Comparison of ENCODE assay signal across 9 mouse cellular contexts in genomic region chr14:25225214-25225613, GRCm38 (mm10).
A peak's percentile ranks its signal among the peaks of the same experiment; 100 is the strongest.
DNase-seq lines count a peak whose midpoint lies in the region; ATAC-seq and TF ChIP-seq lines count a peak whose summit lies in the region.
"Had no signal": no experiment of that assay in that cellular context is flagged by ENCODE, and none has a peak within 500 bp of the region (broad histone marks: within the 10 kb centered on the region; RNA-seq: fewer than 3 reads in every experiment).

No protein-coding gene starts in this region.

- H3K27me3 ChIP-seq in embryonic facial prominence, embryonic 14.5 days (replicated peaks; ENCODE audit: control insufficient read depth, insufficient read depth, low read length) = no peaks in the 10 kb centered on the region
- H3K27me3 ChIP-seq in hindbrain, embryonic 16.5 days (replicated peaks; ENCODE audit: control insufficient read depth, insufficient read depth, low read length) = no peaks in the 10 kb centered on the region
- H3K27me3 ChIP-seq in small intestine, adult 2 months (ENCODE audit: control insufficient read depth, insufficient read depth, low read length) = no peaks in the 10 kb centered on the region

- H3K9ac ChIP-seq in embryonic facial prominence, embryonic 14.5 days (ENCODE audit: low read depth, low read length) = no peak overlapping the region
- H3K9ac ChIP-seq in hindbrain, embryonic 16.5 days (ENCODE audit: low read depth, low read length) = no peak overlapping the region

- WGBS in embryonic facial prominence, embryonic 14.5 days = 35% methylated on average over 3 of the region's 3 CpGs
- WGBS in hindbrain, embryonic 16.5 days = 40% methylated on average over 3 of the region's 3 CpGs
- WGBS in small intestine, adult 2 months = 80% methylated on average over 3 of the region's 3 CpGs

- no peak overlapping the region for H3K4me2 ChIP-seq in embryonic facial prominence, embryonic 14.5 days (ENCODE audit: low read depth, low read length)
- H3K4me2 ChIP-seq in hindbrain, embryonic 16.5 days (ENCODE audit: low read length) = no peak overlapping the region

- no peak for TF ChIP-seq POLR2A in small intestine, adult 2 months (IDR thresholded peaks at IDR 0.05; ENCODE audit: low read depth, low read length)

- ATAC-seq in embryonic facial prominence, embryonic 14.5 days (ENCODE audit: low read depth) = no peak
- no peak for ATAC-seq in hindbrain, embryonic 16.5 days

- intact Hi-C loops in left cerebral cortex, adult 2 months (cut with DNase I) = loop anchor here (2.0 to 5.0 kb wide), 2 partner anchors 78 to 234 kb away; partner anchors contain the start of gene Zmiz1

- TF ChIP-seq CTCF in left cerebral cortex, adult 2 months (IDR thresholded peaks at IDR 0.05) = no peak
- no peak for TF ChIP-seq CTCF in small intestine, adult 2 months (IDR thresholded peaks at IDR 0.05; ENCODE audit: extremely low read depth, insufficient read length, insufficient replicate concordance, low read depth, low read length)

- peak overlapping the region; percentile 87 for H3K27ac ChIP-seq in left cerebral cortex, adult 2 months
- peak overlapping the region; percentile 85 for H3K27ac ChIP-seq in embryonic facial prominence, embryonic 14.5 days (replicated peaks; ENCODE audit: low read depth, low read length)
- H3K27ac ChIP-seq in hindbrain, embryonic 16.5 days (ENCODE audit: low read depth, low read length) = peak overlapping the region; percentile 83; the same call in 1 of the 2 replicates
- H3K27ac ChIP-seq in small intestine, adult 2 months (ENCODE audit: insufficient read depth, low read depth, low read length) = peak overlapping the region; percentile 8; the same call in 1 of the 2 replicates

- no peak for DNase-seq in left cerebral cortex, adult 2 months (ENCODE audit: extremely low spot score in 1 of 2, low spot score in 2 of 2)
- no peak for DNase-seq in left cerebral cortex, adult 11 months (ENCODE audit: low spot score)
- peak; percentile 24 for DNase-seq in embryonic facial prominence, embryonic 14.5 days (ENCODE audit: low spot score)
- DNase-seq in embryo, embryonic 9.5 days (ENCODE audit: extremely low spot score) = no peak
- no peak for DNase-seq in thymus, postnatal 4 days
- DNase-seq: lung, adult 18-20 months; thymus, adult 2 months had no signal

- H3K36me3 ChIP-seq in embryonic facial prominence, embryonic 14.5 days (ENCODE audit: control insufficient read depth, insufficient read depth, low read length) = no peaks in the 10 kb centered on the region
- no peaks in the 10 kb centered on the region for H3K36me3 ChIP-seq in hindbrain, embryonic 16.5 days (ENCODE audit: control insufficient read depth, insufficient read depth, low read length)
- H3K36me3 ChIP-seq in small intestine, adult 2 months (ENCODE audit: control insufficient read depth, insufficient read depth, low read length) = no peaks in the 10 kb centered on the region

- H3K4me1 ChIP-seq in embryonic facial prominence, embryonic 14.5 days (ENCODE audit: control insufficient read depth, insufficient read depth, low read length) = peaks cover 46% of the 10 kb centered on the region
- H3K4me1 ChIP-seq in hindbrain, embryonic 16.5 days (ENCODE audit: control insufficient read depth, insufficient read depth, low read depth, low read length) = peaks cover 38% of the 10 kb centered on the region
- H3K4me1 ChIP-seq in small intestine, adult 2 months (ENCODE audit: control insufficient read depth, insufficient read depth, insufficient read length, low read length) = peaks cover 10% of the 10 kb centered on the region

- H3K4me3 ChIP-seq in left cerebral cortex, adult 2 months = no peak overlapping the region
- no peak overlapping the region for H3K4me3 ChIP-seq in embryonic facial prominence, embryonic 14.5 days (ENCODE audit: low read depth, low read length)
- no peak overlapping the region for H3K4me3 ChIP-seq in hindbrain, embryonic 16.5 days (ENCODE audit: low read length)
- no peak overlapping the region for H3K4me3 ChIP-seq in small intestine, adult 2 months (ENCODE audit: low read depth, low read length)

- H3K9me3 ChIP-seq in embryonic facial prominence, embryonic 14.5 days (ENCODE audit: control insufficient read depth, low read length) = no peaks in the 10 kb centered on the region
- H3K9me3 ChIP-seq in hindbrain, embryonic 16.5 days (ENCODE audit: control insufficient read depth, low read length) = no peaks in the 10 kb centered on the region

Comparison
In these comparisons a context has a peak if more than half of its experiments do, and no peak if none do; other contexts are left out.
1. H3K27ac ChIP-seq: peak in every context shown above with its lines; median percentile 87 in left cerebral cortex, adult 2 months; 85 in embryonic facial prominence, embryonic 14.5 days; 83 in hindbrain, embryonic 16.5 days; 8 in small intestine, adult 2 months.